Mouse (Mus musculus): ENCODE measurements around the gene Kbtbd12. TPM values are rescaled to one million over a fixed set of nuclear protein-coding genes. Genes with fewer than 3 reads are reported as not detected.

Kbtbd12 gene
- total and polyA plus RNA-seq, 2 experiments from 2014 or later: 0.34 to 0.68 TPM

DNA sequence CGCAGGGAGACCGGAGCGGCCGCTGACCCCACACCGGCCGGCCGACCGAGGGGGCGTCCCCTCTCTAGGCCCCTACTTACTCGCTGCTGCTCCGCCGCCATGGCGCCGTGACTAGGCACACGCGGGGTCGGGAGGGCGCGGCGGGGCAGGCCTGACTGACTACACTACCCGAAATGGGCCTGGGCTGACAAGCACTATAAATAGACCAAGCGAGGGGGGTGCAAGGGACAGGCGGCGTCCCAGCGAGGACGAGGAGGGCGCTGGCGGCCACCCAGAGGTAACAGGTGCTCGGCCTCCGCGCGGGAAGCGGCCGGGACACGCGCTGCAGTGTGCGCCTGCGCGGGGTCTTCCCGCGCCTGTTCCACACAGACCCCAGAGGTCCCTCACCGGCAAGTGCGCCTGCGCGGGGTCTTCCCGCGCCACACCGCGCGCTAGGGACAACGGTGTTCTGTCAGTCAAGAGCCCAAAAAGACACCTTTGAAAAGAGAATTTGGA lies 10.4 kb downstream of the Kbtbd12 start:
- Histone ChIP-seq H3K4me1 (ENCODE audit: insufficient read depth, low read length) (no peaks in the 10 kb centered on the region; the same call in 1 of the 2 replicates), H3K9ac (replicated peaks; ENCODE audit: low read length) (peak overlapping the region; percentile 65), H3K27me3 (ENCODE audit: insufficient read depth, low read length) (no peaks in the 10 kb centered on the region), H3K4me3 (ENCODE audit: low read length) (peak overlapping the region; percentile 47), H3K9me3 (ENCODE audit: low read length) (no peaks in the 10 kb centered on the region), H3K27ac (peak overlapping the region; percentile 85), H3K36me3 (ENCODE audit: insufficient read depth, low read length) (no peaks in the 10 kb centered on the region), H3K4me2 (ENCODE audit: low read depth, low read length) (peak overlapping the region; percentile 89)
- WGBS: under 1% methylated on average over 49 of the region's 51 CpGs
- peak; percentile 97 for ATAC-seq
- DNase-seq (ENCODE audit: low spot score): peak; percentile 95
- no peak for TF ChIP-seq CTCF (IDR thresholded peaks at IDR 0.05; ENCODE audit: low read depth)

GRCm38 (mm10) chr6:88626912-88627311 lies 10.8 kb downstream of the Kbtbd12 start:
- Histone ChIP-seq H3K27me3 (ENCODE audit: insufficient read depth, low read length) (no peaks in the 10 kb centered on the region), H3K36me3 (ENCODE audit: insufficient read depth, low read length) (no peaks in the 10 kb centered on the region), H3K9me3 (ENCODE audit: low read length) (no peaks in the 10 kb centered on the region), H3K4me3 (ENCODE audit: low read length) (peak overlapping the region; percentile 47), H3K4me1 (ENCODE audit: insufficient read depth, low read length) (no peaks in the 10 kb centered on the region; the same call in 1 of the 2 replicates), H3K9ac (replicated peaks; ENCODE audit: low read length) (peak overlapping the region; percentile 65), H3K27ac (peak overlapping the region; percentile 85), H3K4me2 (ENCODE audit: low read depth, low read length) (peak overlapping the region; percentile 89)
- DNase-seq (ENCODE audit: low spot score) (peak; percentile 59), ATAC-seq (no peak)
- TF ChIP-seq CTCF (IDR thresholded peaks at IDR 0.05; ENCODE audit: low read depth): no peak
- 14% methylated on average over 11 of the region's 11 CpGs for WGBS

GRCm38 (mm10) chr6:88626462-88626861 lies 11.3 kb downstream of the Kbtbd12 start:
- 58% methylated on average over 4 of the region's 4 CpGs for WGBS
- no peak for ATAC-seq
- TF ChIP-seq CTCF (IDR thresholded peaks at IDR 0.05; ENCODE audit: low read depth): no peak
- peak overlapping the region; percentile 89 for H3K4me2 ChIP-seq (ENCODE audit: low read depth, low read length)
- DNase-seq (ENCODE audit: low spot score): no peak
- H3K27me3 ChIP-seq (ENCODE audit: insufficient read depth, low read length): no peaks in the 10 kb centered on the region
- no peak overlapping the region for H3K9ac ChIP-seq (replicated peaks; ENCODE audit: low read length)
- H3K4me1 ChIP-seq (ENCODE audit: insufficient read depth, low read length): no peaks in the 10 kb centered on the region; the same call in 1 of the 2 replicates
- peak overlapping the region; percentile 85; the same call in 1 of the 2 replicates for H3K27ac ChIP-seq
- no peak overlapping the region for H3K4me3 ChIP-seq (ENCODE audit: low read length)
- no peaks in the 10 kb centered on the region for H3K9me3 ChIP-seq (ENCODE audit: low read length)
- H3K36me3 ChIP-seq (ENCODE audit: insufficient read depth, low read length): no peaks in the 10 kb centered on the region

GRCm38 (mm10) chr6:88621816-88622481 lies 15.8 kb downstream of the Kbtbd12 start:
- Histone ChIP-seq H3K27ac (no peak overlapping the region), H3K4me1 (ENCODE audit: insufficient read depth, low read length) (no peaks in the 10 kb centered on the region; the same call in 1 of the 2 replicates), H3K9me3 (ENCODE audit: low read length) (no peaks in the 10 kb centered on the region), H3K27me3 (ENCODE audit: insufficient read depth, low read length) (no peaks in the 10 kb centered on the region), H3K9ac (replicated peaks; ENCODE audit: low read length) (no peak overlapping the region), H3K4me3 (ENCODE audit: low read length) (no peak overlapping the region), H3K36me3 (ENCODE audit: insufficient read depth, low read length) (no peaks in the 10 kb centered on the region), H3K4me2 (ENCODE audit: low read depth, low read length) (no peak overlapping the region)
- ATAC-seq (no peak), DNase-seq (ENCODE audit: low spot score) (no peak)
- no peak for TF ChIP-seq CTCF (IDR thresholded peaks at IDR 0.05; ENCODE audit: low read depth)
- WGBS: 84% methylated on average over 4 of the region's 4 CpGs

DNA sequence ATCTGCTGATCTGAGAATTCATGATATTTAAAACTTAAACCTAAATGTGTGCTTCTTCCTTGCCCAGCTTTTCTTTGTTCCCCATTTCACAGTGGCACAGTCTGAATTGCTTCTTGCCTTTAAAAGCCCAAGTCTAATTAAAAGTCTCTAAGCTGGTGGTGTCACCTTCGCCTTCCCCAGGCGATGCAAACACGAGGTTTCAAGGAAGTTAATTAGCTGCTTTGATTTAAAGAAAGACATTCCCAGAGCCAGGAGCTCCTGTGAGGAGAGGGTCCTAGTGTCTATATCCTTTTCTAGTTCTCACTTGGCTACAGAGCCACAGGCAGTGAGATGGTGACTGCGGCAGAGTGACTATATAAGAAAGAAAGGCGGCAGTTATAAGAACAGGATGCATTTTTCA lies 18.2 kb downstream of the Kbtbd12 start:
- H3K4me3 ChIP-seq (ENCODE audit: low read length): no peak overlapping the region
- no peaks in the 10 kb centered on the region for H3K27me3 ChIP-seq (ENCODE audit: insufficient read depth, low read length)
- no peak for TF ChIP-seq CTCF (IDR thresholded peaks at IDR 0.05; ENCODE audit: low read depth)
- WGBS: 52% methylated on average over 5 of the region's 5 CpGs
- no peak overlapping the region for H3K27ac ChIP-seq
- H3K4me1 ChIP-seq (ENCODE audit: insufficient read depth, low read length): no peaks in the 10 kb centered on the region
- DNase-seq (ENCODE audit: low spot score) (peak; percentile 40), ATAC-seq (no peak)
- H3K4me2 ChIP-seq (ENCODE audit: low read depth, low read length): no peak overlapping the region
- no peaks in the 10 kb centered on the region for H3K9me3 ChIP-seq (ENCODE audit: low read length)
- no peak overlapping the region for H3K9ac ChIP-seq (replicated peaks; ENCODE audit: low read length)
- no peaks in the 10 kb centered on the region for H3K36me3 ChIP-seq (ENCODE audit: insufficient read depth, low read length)

- H3K9ac ChIP-seq (replicated peaks; ENCODE audit: low read length): no peak overlapping the region
- DNase-seq (ENCODE audit: low spot score): no peak
- H3K4me3 ChIP-seq (ENCODE audit: low read length): no peak overlapping the region
- H3K4me2 ChIP-seq (ENCODE audit: low read depth, low read length): no peak overlapping the region
- H3K9me3 ChIP-seq (ENCODE audit: low read length): no peaks in the 10 kb centered on the region
- no peaks in the 10 kb centered on the region for H3K27me3 ChIP-seq (ENCODE audit: insufficient read depth, low read length)
- H3K27ac ChIP-seq: no peak overlapping the region
- no peak for TF ChIP-seq CTCF (IDR thresholded peaks at IDR 0.05; ENCODE audit: low read depth)
- ATAC-seq: no peak
- 84% methylated on average over 2 of the region's 2 CpGs for WGBS
- H3K4me1 ChIP-seq (ENCODE audit: insufficient read depth, low read length): no peaks in the 10 kb centered on the region
- no peaks in the 10 kb centered on the region for H3K36me3 ChIP-seq (ENCODE audit: insufficient read depth, low read length)
Observed at GRCm38 (mm10) chr6:88615352-88615751, 22.4 kb downstream of the Kbtbd12 start.

DNA sequence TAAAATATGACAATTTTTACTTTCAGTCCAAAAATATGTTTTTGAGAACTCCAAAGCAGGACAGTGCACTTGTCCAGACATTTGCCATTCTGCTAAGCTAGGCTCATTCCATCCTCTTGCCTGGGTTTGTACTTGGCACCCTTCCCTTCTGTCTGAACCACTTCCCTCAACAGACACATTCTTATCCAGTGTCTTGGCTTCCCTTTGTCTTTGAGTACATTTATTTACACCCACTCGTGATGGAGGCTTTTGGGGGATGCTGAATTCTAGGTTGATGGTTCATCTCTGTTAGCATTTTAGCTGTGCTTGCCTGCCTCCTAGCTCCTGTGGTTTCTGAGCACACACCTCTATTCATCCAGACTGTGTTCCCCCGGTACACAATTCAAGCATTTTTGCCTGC lies 31.3 kb downstream of the Kbtbd12 start:
- 55% methylated on average over 2 of the region's 2 CpGs for WGBS
- no peak overlapping the region for H3K4me2 ChIP-seq (ENCODE audit: low read depth, low read length)
- H3K27ac ChIP-seq: no peak overlapping the region
- H3K36me3 ChIP-seq (ENCODE audit: insufficient read depth, low read length): no peaks in the 10 kb centered on the region
- DNase-seq (ENCODE audit: low spot score) (no peak), ATAC-seq (no peak)
- H3K27me3 ChIP-seq (ENCODE audit: insufficient read depth, low read length): no peaks in the 10 kb centered on the region
- H3K9ac ChIP-seq (replicated peaks; ENCODE audit: low read length): no peak overlapping the region
- H3K4me3 ChIP-seq (ENCODE audit: low read length): no peak overlapping the region
- no peaks in the 10 kb centered on the region for H3K4me1 ChIP-seq (ENCODE audit: insufficient read depth, low read length)
- H3K9me3 ChIP-seq (ENCODE audit: low read length): no peaks in the 10 kb centered on the region
- TF ChIP-seq CTCF (IDR thresholded peaks at IDR 0.05; ENCODE audit: low read depth): no peak
